Mouse (Mus musculus) liver, embryonic 14.5 days (tissue): Measurements from ENCODE around the gene B4galt4.

ENCODE experiments used
- CTCF ChIP-seq: IDR thresholded peaks from 2 replicates; pipeline ENCODE4 v1.5.1; 2016; ENCODE audit warnings: antibody characterized with exemption, low read depth, control low read depth
- EP300 ChIP-seq: IDR thresholded peaks from 2 replicates; pipeline ENCODE4 v1.6.1; 2016; ENCODE audit warnings: antibody characterized with exemption, low read depth

DNA sequence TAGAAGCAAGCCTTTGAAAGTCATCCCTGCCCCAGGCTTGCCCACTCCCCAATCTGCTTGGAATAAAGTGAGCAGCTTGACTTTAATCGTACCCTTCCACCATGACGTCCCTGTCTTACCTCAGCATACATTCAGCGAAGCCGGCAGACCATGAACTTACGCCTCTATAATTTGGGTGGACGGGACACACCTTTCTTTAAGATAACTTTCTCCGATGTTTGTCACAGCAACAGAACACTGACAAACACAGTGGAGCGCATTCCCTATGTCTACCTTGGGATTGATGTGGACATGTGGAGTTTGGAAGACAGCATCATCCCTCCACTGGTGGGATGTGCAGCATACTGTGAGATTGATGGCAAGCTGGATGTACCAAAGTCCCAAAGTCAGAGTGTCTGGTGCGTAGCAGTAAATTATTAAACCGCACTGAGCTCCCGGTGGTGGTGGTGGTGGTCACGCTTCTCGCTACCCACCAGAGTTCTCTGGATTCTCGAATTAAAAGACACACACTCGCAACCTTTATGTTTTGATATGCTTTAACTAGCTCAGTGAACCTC is 13.4 kb upstream of the B4galt4 start:
- TF ChIP-seq CTCF (no peak), EP300 (no peak)
